Mouse (Mus musculus): ENCODE data around the gene Tmsb10. TPM values are rescaled to one million over a fixed set of nuclear protein-coding genes. Genes with fewer than 3 reads are reported as not detected.

The Tmsb10 gene
- polyA plus RNA-seq, 1 experiment from 2014 or later: 5,654 TPM

Other genes starting within 250 kb of the Tmsb10 start
- 5.2 and 8.0 TPM in 2 replicates for gene Tcf7l1, start 169.5 kb downstream of the Tmsb10 start, polyA plus RNA-seq (2014; fragmentation: Nextera tagmentation; extraction: Ambion mirVana)
- gene Kcmf1, start 58.8 kb downstream of the Tmsb10 start, polyA plus RNA-seq (2014; fragmentation: Nextera tagmentation; extraction: Ambion mirVana): 36.3 and 37.1 TPM in 2 replicates